Mouse (Mus musculus) hindlimb bud, embryonic 11.5 days (tissue): Measurements from ENCODE around the gene Tubb2b.
"Not testable (repeated sequence)": the region's sequence is repeated elsewhere in the genome, so short reads cannot be mapped to it uniquely, and the experiment has no call there.

Experiments
- DNase-seq: peaks from one replicate; pipeline ENCODE4 v3.0.0-alpha.2; 2012; ENCODE audit warnings: low read depth, low spot score; ENCODE audit errors: extremely low spot score

Tubb2b gene

GRCm38 (mm10) chr13:34109677-34110058 lies 20.6 kb downstream of the Tubb2b start:
- DNase-seq, result no peak

DNA sequence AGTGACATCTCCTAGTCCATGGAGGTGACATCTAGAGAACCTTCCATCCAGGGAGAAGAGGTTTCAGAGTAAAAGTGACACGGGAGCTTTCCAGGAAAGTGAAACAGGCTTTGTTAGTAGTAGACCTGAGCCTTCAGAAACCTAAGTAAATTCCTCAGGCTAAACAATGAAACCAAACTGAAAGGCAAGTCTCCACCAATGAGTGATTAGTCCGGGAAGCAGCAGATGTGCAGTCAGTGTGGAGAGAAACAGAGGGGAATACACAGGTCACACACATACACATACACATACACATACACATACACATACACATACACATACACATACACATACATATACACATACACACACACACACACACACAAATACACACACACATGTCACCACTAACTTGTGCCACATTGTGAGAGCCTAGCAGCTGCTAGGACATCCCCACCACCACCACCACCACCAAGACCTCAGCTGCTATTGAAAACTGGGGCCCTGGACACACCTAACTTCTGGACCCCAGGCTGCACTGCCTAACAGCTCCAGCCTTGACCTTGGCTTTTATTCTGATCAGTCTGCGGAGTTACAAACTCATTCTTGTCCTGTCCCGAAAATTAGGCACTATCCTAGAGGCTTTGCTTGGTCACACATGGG lies 21.1 kb downstream of the Tubb2b start:
- no peak for DNase-seq

DNA sequence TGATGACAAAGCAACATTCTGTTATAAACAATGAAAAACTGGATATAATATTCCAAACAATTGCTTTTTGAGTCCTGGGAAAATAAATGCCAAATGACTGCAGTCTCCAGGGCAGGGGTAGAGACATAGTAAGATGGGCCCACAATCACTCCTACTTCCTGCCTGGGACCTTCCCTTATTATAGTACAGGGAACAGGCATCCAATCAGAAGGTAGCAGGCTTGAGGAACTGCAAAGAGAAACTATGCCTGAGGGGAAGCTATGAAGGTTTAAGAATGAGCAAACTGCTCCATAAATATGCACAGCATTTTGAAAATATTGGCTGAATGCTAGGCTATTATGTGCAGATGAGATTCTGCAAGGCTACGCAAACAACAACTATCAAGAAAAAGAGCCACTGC lies 23.3 kb downstream of the Tubb2b start:
- no peak for DNase-seq

- DNase-seq, result no peak
These were observed 24.0 kb downstream of the Tubb2b start for GRCm38 (mm10) chr13:34106256-34106655.

DNA sequence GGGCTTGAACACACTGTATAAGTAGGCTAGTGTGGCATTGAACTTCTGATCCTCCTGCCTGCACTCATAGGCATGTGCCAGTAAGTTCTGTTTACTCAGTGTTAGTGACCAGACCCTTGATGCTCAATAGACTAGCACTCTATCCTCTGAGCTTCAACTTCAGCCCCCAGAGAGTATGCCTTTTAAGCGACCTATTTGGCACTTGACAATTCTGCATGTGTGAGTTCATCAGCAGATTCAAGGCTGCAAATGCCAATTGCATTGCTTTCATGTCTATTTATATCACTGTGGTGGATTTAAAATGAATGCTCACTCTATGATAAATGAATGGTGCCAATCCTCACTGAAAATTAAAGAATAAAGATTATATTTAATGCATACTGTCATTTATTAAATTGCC lies 24.9 kb downstream of the Tubb2b start:
- no peak for DNase-seq

GRCm38 (mm10) chr13:34101908-34102307 lies 28.4 kb downstream of the Tubb2b start:
- no peak for DNase-seq

DNA sequence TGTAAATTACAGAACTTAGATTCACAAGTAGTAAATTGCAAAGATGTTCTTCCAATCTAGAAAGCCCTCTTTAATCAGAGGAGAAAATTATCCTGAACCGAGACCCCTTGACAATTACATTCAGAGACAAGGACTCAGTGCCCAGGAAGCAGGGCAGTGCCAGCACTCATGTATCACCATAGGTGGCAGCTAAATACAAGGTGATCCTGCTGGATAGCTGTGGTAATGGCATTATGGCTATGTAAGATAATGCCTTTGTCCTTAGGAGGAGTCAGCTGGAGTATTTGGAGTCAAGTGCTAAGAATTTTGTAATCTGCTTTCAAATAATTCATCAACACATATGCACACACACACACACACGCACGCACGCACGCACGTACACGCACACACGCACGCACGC lies 29.0 kb downstream of the Tubb2b start:
- DNase-seq, result no peak

DNA sequence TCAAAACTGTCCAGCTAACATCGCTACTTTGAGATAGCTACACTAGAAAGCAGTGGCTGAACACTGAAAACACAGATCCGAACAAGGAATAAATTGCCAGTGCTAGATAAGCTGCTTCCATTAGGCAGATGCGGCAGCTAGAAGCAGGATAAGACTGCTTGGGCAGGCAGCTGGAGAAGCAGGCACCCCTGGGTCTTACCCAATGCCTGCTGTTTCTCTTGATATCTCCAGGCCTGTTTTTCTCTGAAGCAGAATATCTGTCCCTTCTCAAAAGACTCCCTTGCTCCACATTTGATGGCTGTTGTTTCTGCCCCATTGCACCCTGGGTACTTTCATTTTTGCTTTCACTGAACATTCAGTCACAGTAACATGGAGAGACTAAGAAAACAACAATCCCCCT lies 29.5 kb downstream of the Tubb2b start:
- DNase-seq, result no peak

DNA sequence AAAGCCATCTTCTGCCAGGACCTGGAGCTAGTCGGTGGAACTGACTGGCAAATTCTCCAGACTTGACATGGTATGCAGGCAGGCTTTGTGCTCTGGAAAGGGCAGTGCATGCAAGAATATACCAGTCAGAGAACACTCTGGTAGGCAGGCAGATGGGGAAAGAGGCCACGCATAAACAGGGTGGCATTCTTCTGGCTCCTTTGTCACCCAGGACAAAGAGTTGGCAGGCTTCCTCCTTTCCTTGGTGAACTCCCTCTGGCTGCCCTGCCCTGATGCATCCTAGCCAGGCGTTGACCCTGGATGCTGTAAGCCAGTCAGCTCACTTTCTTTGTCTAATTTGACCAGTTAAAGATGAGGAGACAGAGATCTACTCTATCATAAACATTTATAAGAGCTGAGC lies 33.2 kb downstream of the Tubb2b start:
- no peak for DNase-seq

- DNase-seq, result no peak
These were observed 33.8 kb downstream of the Tubb2b start for GRCm38 (mm10) chr13:34096455-34096854.

DNA sequence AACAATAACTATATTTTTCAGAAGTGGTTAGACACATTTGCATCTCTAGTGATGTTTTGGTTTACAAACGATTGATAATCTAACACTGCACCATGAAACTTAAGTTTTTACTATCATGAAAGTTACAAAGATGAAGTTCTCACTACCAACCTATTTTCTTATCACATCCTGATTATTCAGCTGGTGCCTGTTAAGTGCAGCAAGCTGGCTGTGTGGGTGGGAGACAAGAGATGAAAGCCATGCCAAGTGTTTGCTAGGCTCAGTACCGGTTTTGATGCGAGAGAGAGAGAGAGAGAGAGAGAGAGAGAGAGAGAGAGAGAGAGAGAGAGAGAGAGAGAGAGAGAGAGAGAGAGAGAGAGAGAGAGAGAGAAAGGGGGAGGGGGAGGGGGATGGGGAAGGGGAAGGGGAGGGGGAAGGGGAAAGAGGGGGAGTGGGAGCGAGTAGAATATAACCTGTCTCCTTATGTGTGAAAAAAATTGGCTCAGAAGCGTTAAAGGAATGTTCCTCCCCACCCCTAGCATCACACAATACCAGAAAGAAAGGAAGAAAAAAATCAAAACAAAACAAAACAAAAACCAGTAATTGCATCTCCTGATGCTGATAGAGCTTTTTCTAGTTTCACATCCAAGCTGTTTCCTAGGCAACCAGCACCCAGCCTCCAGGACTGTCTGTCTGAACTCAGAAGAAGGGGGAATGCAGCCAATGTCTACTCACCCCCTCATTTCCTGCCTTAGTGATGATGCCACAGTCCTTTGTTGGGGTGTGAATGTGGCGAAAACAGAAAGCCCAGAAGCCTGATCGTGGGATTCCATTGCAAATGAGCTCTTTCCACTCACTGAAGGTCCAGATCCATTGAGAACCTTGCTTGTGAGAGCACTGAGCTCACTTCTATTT lies 34.5 kb downstream of the Tubb2b start:
- no peak for DNase-seq

GRCm38 (mm10) chr13:34089358-34089757 lies 40.9 kb downstream of the Tubb2b start:
- no peak for DNase-seq

- no peak for DNase-seq
These were observed 41.4 kb downstream of the Tubb2b start for GRCm38 (mm10) chr13:34088871-34089288.

GRCm38 (mm10) chr13:34088201-34088649 lies 42.0 kb downstream of the Tubb2b start:
- not testable (repeated sequence) for DNase-seq

- DNase-seq, result no peak
These were observed 43.0 kb downstream of the Tubb2b start for GRCm38 (mm10) chr13:34087052-34087812.

GRCm38 (mm10) chr13:34084026-34084750 lies 46.1 kb downstream of the Tubb2b start:
- no peak for DNase-seq

- no peak for DNase-seq
These were observed 48.3 kb downstream of the Tubb2b start for GRCm38 (mm10) chr13:34081926-34082325.

GRCm38 (mm10) chr13:34079801-34080200 lies 50.5 kb downstream of the Tubb2b start:
- DNase-seq, result no peak

DNA sequence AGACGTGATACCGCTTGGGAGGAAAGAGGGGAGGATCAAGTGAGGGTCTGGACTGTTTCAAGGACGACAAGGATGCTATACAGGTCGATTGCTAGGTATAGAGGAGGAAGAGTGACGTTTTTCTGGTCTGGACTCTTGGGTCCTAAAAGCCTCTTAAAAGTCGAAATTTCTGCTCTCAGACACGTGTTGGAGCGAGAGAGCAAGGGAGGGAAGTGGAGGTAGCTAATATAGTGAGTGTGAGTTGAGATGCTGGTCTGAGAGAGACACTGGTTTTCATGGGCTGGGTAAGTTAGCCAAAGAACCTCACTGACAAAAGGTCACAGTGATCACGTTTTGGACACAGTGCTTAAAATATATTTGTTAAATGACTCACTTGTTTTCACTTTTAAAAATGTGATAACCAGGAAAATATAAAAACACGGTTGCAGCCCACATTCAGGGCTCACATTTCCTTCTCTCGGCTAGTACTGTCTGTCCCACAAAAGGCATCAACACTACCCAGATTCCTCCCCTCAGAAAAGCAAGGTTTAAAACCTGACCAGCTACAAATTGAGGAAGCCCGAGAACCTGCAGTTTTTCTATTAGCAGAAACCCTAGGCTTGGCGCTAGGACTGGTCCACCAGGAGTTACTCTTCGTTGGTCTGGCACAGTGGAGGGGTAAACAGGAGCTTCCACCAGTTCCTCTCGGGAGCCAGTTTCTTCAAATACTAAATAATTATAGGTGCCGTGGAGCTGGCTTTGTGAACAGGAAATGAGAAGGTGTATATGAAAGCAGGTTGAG lies 51.6 kb downstream of the Tubb2b start:
- DNase-seq, result no peak
